Mouse (Mus musculus) left cerebral cortex, postnatal 14 days (tissue): Measurements from ENCODE around the gene Pop7. TPM values are rescaled to one million over a fixed set of nuclear protein-coding genes. Genes with fewer than 3 reads are reported as not detected.

Experiments
- DNase-seq, 2 experiments: peaks; one replicate each; pipeline ENCODE4 v3.0.0; 2021 to 2022; ENCODE audit warnings: low spot score in 2 of 2, mixed read lengths in 1 of 2
- intact Hi-C: fragments of 180-260 bp; cut with DNase I; formaldehyde crosslinking; loops from one replicate; pipeline ENCODE4 v1.15.1; 2025
- long read RNA-seq, 2 experiments: library from polyadenylated mRNA; stranded (forward); transcript quantifications; one replicate each; pipeline ENCODE4 v2.0.0; 2021
- total RNA-seq, 2 experiments: library from RNA; stranded (reverse); gene quantifications; 2 replicates each; pipeline ENCODE4 v1.2.3; 2021

Pop7 gene
- total RNA-seq = 10 to 100 TPM; 28.0 to 35.2 TPM
- long read RNA-seq, experiment 1, transcript Pop7-202 (1 exons, 988 nt) = minor isoform, 6 of 33 reads
- long read RNA-seq, experiment 1, transcript Pop7-201 (2 exons, 881 nt) = major isoform, 27 of 33 reads
- long read RNA-seq, experiment 1, partial matches to known transcripts = 0 of 33 reads
- long read RNA-seq, experiment 1, other reads (novel, unspliced or antisense) = 0 of 33 reads
- long read RNA-seq, experiment 2, transcript Pop7-201 (2 exons, 881 nt) = major isoform, 14 of 24 reads
- long read RNA-seq, experiment 2, transcript Pop7-202 (1 exons, 988 nt) = minor isoform, 10 of 24 reads
- long read RNA-seq, experiment 2, partial matches to known transcripts = 0 of 24 reads
- long read RNA-seq, experiment 2, other reads (novel, unspliced or antisense) = 0 of 24 reads

- intact Hi-C loops = loop anchor here (2.0 kb wide), 1 partner anchor 163 kb away; no protein-coding TSS in a partner anchor
- DNase-seq = peak; percentile 100
Observed at GRCm38 (mm10) chr5:137501709-137502666, at the start of gene Pop7. Gene Pop7 (minus strand): TSS chr5:137502518.

GRCm38 (mm10) chr5:137551119-137551518 is 48.8 kb upstream of the Pop7 start:
- no peak for DNase-seq
- intact Hi-C loops = no loop called here

- no peak for DNase-seq
- intact Hi-C loops = no loop called here
Observed at GRCm38 (mm10) chr5:137549840-137550239, 47.5 kb upstream of the Pop7 start.

GRCm38 (mm10) chr5:137545596-137545995 is 43.3 kb upstream of the Pop7 start:
- intact Hi-C loops = no loop called here
- DNase-seq = no peak

GRCm38 (mm10) chr5:137544926-137545325 is 42.6 kb upstream of the Pop7 start:
- intact Hi-C loops = no loop called here
- no peak for DNase-seq

GRCm38 (mm10) chr5:137541768-137542540 is 39.6 kb upstream of the Pop7 start:
- intact Hi-C loops = no loop called here

GRCm38 (mm10) chr5:137540991-137541390 is 38.7 kb upstream of the Pop7 start:
- DNase-seq = no peak
- intact Hi-C loops = no loop called here

More at GRCm38 (mm10) chr5:137541768-137542540, 39.6 kb upstream of the Pop7 start:
- DNase-seq = no peak

GRCm38 (mm10) chr5:137539291-137539801 is 37.0 kb upstream of the Pop7 start:
- intact Hi-C loops = no loop called here
- DNase-seq = peak; percentile 68 to 85

GRCm38 (mm10) chr5:137537461-137537860 is 35.1 kb upstream of the Pop7 start:
- no peak for DNase-seq
- intact Hi-C loops = no loop called here

- DNase-seq = no peak
- intact Hi-C loops = no loop called here
Observed at GRCm38 (mm10) chr5:137535318-137535717, 33.0 kb upstream of the Pop7 start.

GRCm38 (mm10) chr5:137534762-137535161 is 32.4 kb upstream of the Pop7 start:
- intact Hi-C loops = loop anchor here (5.0 kb wide), 1 partner anchor 68 kb away; the partner anchor contains the start of gene Mospd3

GRCm38 (mm10) chr5:137533117-137533827 is 31.0 kb upstream of the Pop7 start, which contains the start of the genes Epo and Gnb2:
Gene Epo (minus strand): TSS chr5:137533242.
Gene Gnb2 (minus strand): TSS chr5:137533510.
- intact Hi-C loops = loop anchor here (5.0 kb wide), 1 partner anchor 69 kb away; the partner anchor contains the start of gene Mospd3
- peak; percentile 96 to 98 for DNase-seq

More at GRCm38 (mm10) chr5:137534762-137535161, 32.4 kb upstream of the Pop7 start:
- no peak for DNase-seq

GRCm38 (mm10) chr5:137532808-137533116 is 30.4 kb upstream of the Pop7 start:
- DNase-seq = no peak
- intact Hi-C loops = loop anchor here (5.0 kb wide), 1 partner anchor 70 kb away; the partner anchor contains the start of gene Mospd3

- DNase-seq = peak in 1 of 2 experiments; percentile 37
- intact Hi-C loops = loop anchor here (5.0 kb wide), 1 partner anchor 70 kb away; the partner anchor contains the start of gene Mospd3
Observed at GRCm38 (mm10) chr5:137532131-137532807, 30.0 kb upstream of the Pop7 start.

GRCm38 (mm10) chr5:137531414-137532130 is 29.3 kb upstream of the Pop7 start:
- intact Hi-C loops = loop anchor here (5.0 kb wide), 1 partner anchor 71 kb away; the partner anchor contains the start of gene Mospd3
- DNase-seq = no peak

GRCm38 (mm10) chr5:137530588-137531413 is 28.5 kb upstream of the Pop7 start:
- DNase-seq = peak; percentile 84 to 91
- intact Hi-C loops = loop anchor here (5.0 kb wide), 1 partner anchor 72 kb away; the partner anchor contains the start of gene Mospd3
